Mouse (Mus musculus) erythroblast, embryonic 14.5 days (primary cell): ENCODE measurements around the gene Gm17606.

Experiments
- GATA1 ChIP-seq: IDR thresholded peaks from 2 replicates; pipeline ENCODE4 v1.6.1; 2012; ENCODE audit warnings: low read length, inconsistent platforms, mixed read lengths
- TAL1 ChIP-seq: IDR thresholded peaks from 3 replicates; pipeline ENCODE4 v1.6.1; 2012; ENCODE audit warnings: low read length, inconsistent platforms, mixed read lengths

DNA sequence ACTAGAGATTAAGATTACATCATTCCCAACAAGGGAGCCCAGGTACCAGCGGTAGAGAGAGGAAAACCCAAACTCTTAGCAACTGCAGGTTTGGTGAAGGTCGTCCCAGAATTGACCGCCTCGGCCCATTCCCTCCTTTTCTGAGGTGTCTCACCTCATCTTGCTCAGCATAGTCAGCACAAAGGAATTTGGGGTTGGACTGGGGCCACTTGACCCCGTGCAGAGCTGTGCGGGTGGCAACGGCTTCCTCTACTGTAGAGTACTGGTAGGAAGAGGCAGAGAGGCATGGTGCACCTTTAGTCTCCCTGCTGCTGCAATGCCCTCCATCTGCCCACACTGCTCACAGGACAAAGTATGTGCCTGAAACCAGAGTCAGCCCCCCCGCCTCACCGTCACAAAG, 3.5 kb downstream of the Gm17606 start:
- TF ChIP-seq TAL1 (no peak), GATA1 (no peak)
